Mouse (Mus musculus) spleen, postnatal 36 days (tissue): ENCODE measurements around the gene Dclk1.

Experiments
- DNase-seq, 2 experiments: peaks; one replicate each; pipeline ENCODE4 v3.0.0; 2022; ENCODE audit warnings: low spot score in 2 of 2, mixed read lengths in 1 of 2

Dclk1 gene

GRCm38 (mm10) chr3:55539811-55540293, 297.7 kb downstream of the Dclk1 start:
- DNase-seq = no peak

GRCm38 (mm10) chr3:55540406-55541140, 298.4 kb downstream of the Dclk1 start:
- DNase-seq = no peak

- no peak for DNase-seq
Measured at GRCm38 (mm10) chr3:55541799-55542198, 299.6 kb downstream of the Dclk1 start.

- DNase-seq = no peak
Measured at GRCm38 (mm10) chr3:55542310-55542709, 300.1 kb downstream of the Dclk1 start.

- no peak for DNase-seq
Measured at GRCm38 (mm10) chr3:55542947-55543346, 300.8 kb downstream of the Dclk1 start.

- no peak for DNase-seq
Measured at GRCm38 (mm10) chr3:55543929-55544684, 301.9 kb downstream of the Dclk1 start.

GRCm38 (mm10) chr3:55545296-55545695, 303.1 kb downstream of the Dclk1 start:
- DNase-seq = no peak

- no peak for DNase-seq
Measured at GRCm38 (mm10) chr3:55545916-55546315, 303.8 kb downstream of the Dclk1 start.

GRCm38 (mm10) chr3:55547106-55547505, 304.9 kb downstream of the Dclk1 start:
- DNase-seq = no peak

- DNase-seq = no peak
Measured at GRCm38 (mm10) chr3:55549376-55549775, 307.2 kb downstream of the Dclk1 start.

- DNase-seq = no peak
Measured at GRCm38 (mm10) chr3:55550962-55551361, 308.8 kb downstream of the Dclk1 start.

- DNase-seq = no peak
Measured at GRCm38 (mm10) chr3:55551912-55552311, 309.7 kb downstream of the Dclk1 start.

GRCm38 (mm10) chr3:55553031-55553430, 310.9 kb downstream of the Dclk1 start:
- no peak for DNase-seq

- no peak for DNase-seq
Measured at GRCm38 (mm10) chr3:55555848-55556247, 313.7 kb downstream of the Dclk1 start.

- no peak for DNase-seq
Measured at GRCm38 (mm10) chr3:55558570-55558969, 316.4 kb downstream of the Dclk1 start.

- no peak for DNase-seq
Measured at GRCm38 (mm10) chr3:55567476-55567875, 325.3 kb downstream of the Dclk1 start.

GRCm38 (mm10) chr3:55569539-55569938, 327.4 kb downstream of the Dclk1 start:
- DNase-seq = no peak

- no peak for DNase-seq
Measured at GRCm38 (mm10) chr3:55571034-55571433, 328.9 kb downstream of the Dclk1 start.

- DNase-seq = no peak
Measured at GRCm38 (mm10) chr3:55571552-55572296, 329.6 kb downstream of the Dclk1 start.

GRCm38 (mm10) chr3:55572297-55572681, 330.1 kb downstream of the Dclk1 start:
- DNase-seq = no peak

- no peak for DNase-seq
Measured at GRCm38 (mm10) chr3:55574003-55574402, 331.8 kb downstream of the Dclk1 start.

GRCm38 (mm10) chr3:55587434-55587971, 345.3 kb downstream of the Dclk1 start:
- DNase-seq = no peak
